Mouse (Mus musculus) neural tube, embryonic 15.5 days (tissue): ENCODE data around the gene Vmn2r100. TPM values are rescaled to one million over a fixed set of nuclear protein-coding genes. Genes with fewer than 3 reads are reported as not detected.

ENCODE experiments used
- ATAC-seq: fragments of 200-750 bp; cut with Nextera tagmentation; 2 replicates; pipeline ENCODE4 v1.8.0; 2017; ENCODE audit warnings: mild to moderate bottlenecking, moderate TSS enrichment, moderate library complexity; ENCODE audit not compliant: low FRiP score
- H3K27ac ChIP-seq: fragments of 300-500 bp; sonication (generic); replicated peaks from 2 replicates; pipeline ENCODE4 v1.5.1; 2015; ENCODE audit warnings: mild to moderate bottlenecking, inconsistent platforms
- H3K27me3 ChIP-seq: fragments of 300-500 bp; sonication (generic); replicated peaks from 2 replicates; pipeline ENCODE4 v1.6.1; 2015; ENCODE audit warnings: inconsistent platforms
- H3K36me3 ChIP-seq: fragments of 300-500 bp; sonication (generic); 2 replicates; pipeline ENCODE4 v1.6.1; 2015; ENCODE audit warnings: inconsistent platforms
- H3K4me1 ChIP-seq: fragments of 300-500 bp; sonication (generic); 2 replicates; pipeline ENCODE4 v1.6.1; 2015; ENCODE audit warnings: inconsistent platforms
- H3K4me2 ChIP-seq: fragments of 300-500 bp; sonication (generic); 2 replicates; pipeline ENCODE4 v1.6.1; 2015; ENCODE audit warnings: inconsistent platforms, mild to moderate bottlenecking, moderate library complexity
- H3K4me3 ChIP-seq: fragments of 300-500 bp; sonication (generic); replicated peaks from 2 replicates; pipeline ENCODE4 v1.5.1; 2015; ENCODE audit warnings: mild to moderate bottlenecking, inconsistent platforms
- H3K9ac ChIP-seq: fragments of 300-500 bp; sonication (generic); replicated peaks from 2 replicates; pipeline ENCODE4 v1.6.1; 2015; ENCODE audit warnings: mild to moderate bottlenecking, inconsistent platforms
- H3K9me3 ChIP-seq: fragments of 300-500 bp; sonication (generic); replicated peaks from 2 replicates; pipeline ENCODE4 v1.6.1; 2016; ENCODE audit warnings: inconsistent platforms
- polyA plus RNA-seq: library from polyadenylated mRNA; unstranded; fragments of >200 nt; fragmentation: Nextera tagmentation; extraction: Ambion mirVana; gene quantifications from 2 replicates; pipeline ENCODE4 v1.2.1, GENCODE M21; 2015

Vmn2r100 gene
- polyA plus RNA-seq = not detected in 2 replicates

GRCm38 (mm10) chr17:19504432-19504831 is at the start of gene Vmn2r100:
Vmn2r100 (plus strand) TSS chr17:19504732.
- no peak for ATAC-seq
- no peaks in the 10 kb centered on the region for H3K9me3 ChIP-seq
- H3K4me3 ChIP-seq = no peak within 1 kb of the TSS
- no peaks in the 10 kb centered on the region for H3K4me1 ChIP-seq
- H3K27me3 ChIP-seq = no peaks in the 10 kb centered on the region
- H3K27ac ChIP-seq = no peak within 1 kb of the TSS
- no peak within 1 kb of the TSS for H3K4me2 ChIP-seq
- H3K36me3 ChIP-seq = no peaks in the 10 kb centered on the region
- no peak within 1 kb of the TSS for H3K9ac ChIP-seq

- H3K4me1 ChIP-seq = no peaks in the 10 kb centered on the region
- no peak overlapping the region for H3K4me3 ChIP-seq
- no peak overlapping the region for H3K27ac ChIP-seq
- peaks cover 16% of the 10 kb centered on the region for H3K9me3 ChIP-seq
- H3K9ac ChIP-seq = no peak overlapping the region
- ATAC-seq = no peak
- H3K4me2 ChIP-seq = no peak overlapping the region
- no peaks in the 10 kb centered on the region for H3K36me3 ChIP-seq
- H3K27me3 ChIP-seq = no peaks in the 10 kb centered on the region
Observed at GRCm38 (mm10) chr17:19482866-19483265, 21.7 kb upstream of the Vmn2r100 start.

GRCm38 (mm10) chr17:19576927-19577326 is 72.4 kb downstream of the Vmn2r100 start, which contains the start of gene Vmn2r101:
Vmn2r101 (plus strand) TSS chr17:19577227.
- Histone ChIP-seq H3K27ac (no peak within 1 kb of the TSS), H3K36me3 (no peaks in the 10 kb centered on the region), H3K27me3 (no peaks in the 10 kb centered on the region), H3K4me1 (no peaks in the 10 kb centered on the region), H3K9me3 (0 out of 2 replicates have a peak, but pooled peaks cover 5% of the 10 kb centered on the region), H3K9ac (no peak within 1 kb of the TSS), H3K4me2 (no peak within 1 kb of the TSS), H3K4me3 (no peak within 1 kb of the TSS)
- ATAC-seq = no peak

Other genes with a start within 250 kb of the Vmn2r100 start
- gene Vmn2r99, start 142.8 kb upstream of the Vmn2r100 start, polyA plus RNA-seq = not detected in 2 replicates
- not detected in 2 replicates for gene Vmn2r101, start 72.5 kb downstream of the Vmn2r100 start, polyA plus RNA-seq
- gene Vmn2r102, start 155.6 kb downstream of the Vmn2r100 start, polyA plus RNA-seq = not detected in 2 replicates